Mouse (Mus musculus): Measurements from ENCODE around the gene Lgsn. TPM values are rescaled to one million over a fixed set of nuclear protein-coding genes. Genes with fewer than 3 reads are reported as not detected.

The Lgsn gene
- total RNA-seq, 4 experiments from 2014 or later = not detected

- DNase-seq (ENCODE audit: low spot score) = peak; percentile 8
These were observed 38.6 kb downstream of the Lgsn start for GRCm38 (mm10) chr1:31214831-31215230.

GRCm38 (mm10) chr1:31220599-31221250, 44.5 kb downstream of the Lgsn start:
- DNase-seq (ENCODE audit: low spot score) = no peak

- no peak for DNase-seq (ENCODE audit: low spot score)
These were observed 46.4 kb downstream of the Lgsn start, which contains the start of the genes 4931428L18Rik and Pih1d3 for GRCm38 (mm10) chr1:31222564-31222963. 4931428L18Rik (minus strand) TSS chr1:31222684. Pih1d3 (plus strand) TSS chr1:31222838.

GRCm38 (mm10) chr1:31233319-31234036, 57.3 kb downstream of the Lgsn start:
- no peak for DNase-seq (ENCODE audit: low spot score)

Other genes starting within 250 kb of the Lgsn start
- gene AC153137.1, start 198.4 kb upstream of the Lgsn start, total RNA-seq (2022) = not detected
- gene 4931428L18Rik, start 46.3 kb downstream of the Lgsn start, total RNA-seq (2022) = not detected
- gene Pih1d3, start 46.4 kb downstream of the Lgsn start, total RNA-seq (2022) = not detected

Data from heart, adult 8-10 months (tissue).